Mouse (Mus musculus) erythroid progenitor cell, adult 5-6 weeks (primary cell): Measurements from ENCODE around the gene Gpatch11. TPM values are rescaled to one million over a fixed set of nuclear protein-coding genes. Genes with fewer than 3 reads are reported as not detected.
A peak's percentile ranks its signal among the peaks of the same experiment; 100 is the strongest.
"Not testable (repeated sequence)": the region's sequence is repeated elsewhere in the genome, so short reads cannot be mapped to it uniquely, and the experiment has no call there.

Experiments used
- ATAC-seq: replicated peaks from 2 replicates; pipeline ENCODE4 v1.8.0; 2016; ENCODE audit warnings: moderate number of reproducible peaks, mild to moderate bottlenecking, moderate TSS enrichment, inconsistent platforms; ENCODE audit not compliant: poor library complexity, low FRiP score, severe bottlenecking
- total RNA-seq, 2 experiments: library from RNA; stranded (forward) in 1 of 2; stranded (reverse) in 1 of 2; fragments of 150-400 nt in 1 of 2; fragments of 186-747, 209-891 nt in 1 of 2; gene quantifications; 2 replicates each; pipeline versions ENCODE4 v1.2.3 to v1.2.4; 2015 to 2017; ENCODE audit warnings: low replicate concordance in 2 of 2

The Gpatch11 gene
- 13.0 and 21.6 TPM in 2 replicates for total RNA-seq (2015; ENCODE audit: low replicate concordance)
- 7.7 and 11.2 TPM in 2 replicates for total RNA-seq (2017; ENCODE audit: low replicate concordance)

GRCm38 (mm10) chr17:78834856-78835835 is at the start of gene Gpatch11, which contains the start of gene Heatr5b:
Gene Gpatch11, plus strand, starts transcription at chr17:78835567.
Gene Heatr5b, minus strand, starts transcription at chr17:78835364.
- peak; percentile 91 for ATAC-seq

- ATAC-seq, result not testable (repeated sequence)
These were observed 47.1 kb upstream of the Gpatch11 start for GRCm38 (mm10) chr17:78788273-78788672.

GRCm38 (mm10) chr17:78791068-78791689 is 44.2 kb upstream of the Gpatch11 start:
- no peak for ATAC-seq

- no peak for ATAC-seq
These were observed 43.7 kb upstream of the Gpatch11 start for GRCm38 (mm10) chr17:78791690-78792070.

GRCm38 (mm10) chr17:78792122-78792521 is 43.2 kb upstream of the Gpatch11 start:
- no peak for ATAC-seq

GRCm38 (mm10) chr17:78794390-78794789 is 41.0 kb upstream of the Gpatch11 start:
- no peak for ATAC-seq

- ATAC-seq, result no peak
These were observed 38.1 kb upstream of the Gpatch11 start for GRCm38 (mm10) chr17:78797222-78797621.

- no peak for ATAC-seq
These were observed 26.3 kb upstream of the Gpatch11 start for GRCm38 (mm10) chr17:78809019-78809418.

GRCm38 (mm10) chr17:78809582-78809981 is 25.8 kb upstream of the Gpatch11 start:
- no peak for ATAC-seq

GRCm38 (mm10) chr17:78824346-78824745 is 11.0 kb upstream of the Gpatch11 start:
- ATAC-seq, result no peak

- no peak for ATAC-seq
These were observed 689 bp downstream of the Gpatch11 start for GRCm38 (mm10) chr17:78836056-78836455.

GRCm38 (mm10) chr17:78842271-78842928 is 7.0 kb downstream of the Gpatch11 start:
- ATAC-seq, result no peak

GRCm38 (mm10) chr17:78856243-78856642 is 20.9 kb downstream of the Gpatch11 start:
- ATAC-seq, result no peak

GRCm38 (mm10) chr17:78873886-78874285 is 38.5 kb downstream of the Gpatch11 start:
- no peak for ATAC-seq

GRCm38 (mm10) chr17:78881878-78882304 is 46.5 kb downstream of the Gpatch11 start:
- ATAC-seq, result peak; percentile 52

- ATAC-seq, result peak; percentile 98
These were observed 47.2 kb downstream of the Gpatch11 start, which contains the start of gene Eif2ak2 for GRCm38 (mm10) chr17:78882401-78883112. Gene Eif2ak2, minus strand, starts transcription at chr17:78882573.

- ATAC-seq, result no peak
These were observed 47.9 kb downstream of the Gpatch11 start for GRCm38 (mm10) chr17:78883291-78883690.

- no peak for ATAC-seq
These were observed 50.1 kb downstream of the Gpatch11 start for GRCm38 (mm10) chr17:78885286-78886065.

GRCm38 (mm10) chr17:78888554-78888953 is 53.2 kb downstream of the Gpatch11 start:
- no peak for ATAC-seq
